Mouse (Mus musculus) forebrain, embryonic 10.5 days (tissue): ENCODE measurements around the gene Diras1. TPM values are rescaled to one million over a fixed set of nuclear protein-coding genes. Genes with fewer than 3 reads are reported as not detected.
"Not testable (repeated sequence)": the region's sequence is repeated elsewhere in the genome, so short reads cannot be mapped to it uniquely, and the experiment has no call there.

Experiments
- DNase-seq: peaks from one replicate; pipeline ENCODE4 v3.0.0-alpha.2; 2017; ENCODE audit warnings: low spot score; ENCODE audit errors: extremely low spot score
- H3K27ac ChIP-seq: fragments of 300-500 bp; sonication (generic); 2 replicates; pipeline ENCODE4 v1.5.1; 2016; ENCODE audit warnings: mild to moderate bottlenecking
- H3K27me3 ChIP-seq: fragments of 300-500 bp; sonication (generic); 2 replicates; pipeline ENCODE4 v1.6.1; 2016; ENCODE audit warnings: mild to moderate bottlenecking; ENCODE audit not compliant: poor library complexity, severe bottlenecking
- H3K36me3 ChIP-seq: fragments of 300-500 bp; sonication (generic); replicated peaks from 2 replicates; pipeline ENCODE4 v1.6.1; 2016; ENCODE audit warnings: mild to moderate bottlenecking, moderate library complexity
- H3K4me1 ChIP-seq: fragments of 300-500 bp; sonication (generic); 2 replicates; pipeline ENCODE4 v1.6.1; 2016
- H3K4me3 ChIP-seq: fragments of 300-500 bp; sonication (generic); 2 replicates; pipeline ENCODE4 v1.5.1; 2016; ENCODE audit warnings: mild to moderate bottlenecking, moderate library complexity
- H3K9me3 ChIP-seq: fragments of 300-500 bp; sonication (generic); 2 replicates; pipeline ENCODE4 v1.6.1; 2016; ENCODE audit warnings: mild to moderate bottlenecking, moderate library complexity
- WGBS: fragments of 180-500 bp; shearing (Covaris S2); methylation state at CpG from one replicate; pipeline ENCODE4 v1.1.7; 2016; 5-methylcytosine and 5-hydroxymethylcytosine counted together
- polyA plus RNA-seq: library from polyadenylated mRNA; unstranded; fragments of >200 nt; fragmentation: Nextera tagmentation; extraction: Ambion mirVana; gene quantifications from 2 replicates; pipeline ENCODE4 v1.2.1, GENCODE M21; 2016

The Diras1 gene
- polyA plus RNA-seq, 1 experiment from 2014 or later = 2.5 TPM

GRCm38 (mm10) chr10:80989854-80990253, 35.6 kb downstream of the Diras1 start:
- H3K36me3 ChIP-seq, H3K9me3 ChIP-seq, H3K27ac ChIP-seq, DNase-seq, H3K4me3 ChIP-seq: not testable (repeated sequence)
- Histone ChIP-seq H3K27me3 (peaks cover 82% of the 10 kb centered on the region), H3K4me1 (peaks cover 27% of the 10 kb centered on the region)
- WGBS = 68% methylated on average over 4 of the region's 4 CpGs

DNA sequence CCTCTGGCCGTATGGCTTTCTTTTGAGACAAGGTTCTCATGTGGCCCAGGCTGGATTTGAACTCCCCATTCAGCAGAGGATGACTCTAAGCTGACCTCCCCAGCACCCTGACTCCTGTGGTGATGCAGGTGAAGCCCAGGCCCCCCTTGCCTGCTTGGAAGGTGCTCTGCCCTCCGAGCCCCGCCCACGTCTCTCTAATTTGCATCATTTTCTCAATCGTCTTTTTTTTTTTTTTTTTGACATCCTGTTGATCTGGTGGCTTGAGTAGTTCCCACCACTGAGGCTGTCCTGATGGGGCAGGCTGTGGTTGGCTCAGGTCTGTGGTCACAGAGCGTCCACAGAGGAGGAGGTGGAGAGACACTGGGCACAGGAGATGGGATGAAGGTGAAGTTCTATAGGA, 36.0 kb downstream of the Diras1 start:
- H3K4me1 ChIP-seq = peaks cover 23% of the 10 kb centered on the region
- H3K27me3 ChIP-seq = peaks cover 82% of the 10 kb centered on the region
- no peak overlapping the region for H3K4me3 ChIP-seq
- 76% methylated on average over 6 of the region's 6 CpGs for WGBS
- no peak for DNase-seq
- no peaks in the 10 kb centered on the region for H3K9me3 ChIP-seq
- H3K27ac ChIP-seq = no peak overlapping the region
- H3K36me3 ChIP-seq = no peaks in the 10 kb centered on the region

GRCm38 (mm10) chr10:80987709-80988441, 37.6 kb downstream of the Diras1 start:
- Histone ChIP-seq H3K9me3 (no peaks in the 10 kb centered on the region), H3K27me3 (peaks cover 78% of the 10 kb centered on the region), H3K27ac (peak overlapping the region; percentile 36), H3K4me1 (peaks cover 18% of the 10 kb centered on the region), H3K36me3 (no peaks in the 10 kb centered on the region), H3K4me3 (peak overlapping the region; percentile 13; the same call in 1 of the 2 replicates)
- WGBS = 10% methylated on average over 10 of the region's 10 CpGs
- DNase-seq = peak; percentile 83

DNA sequence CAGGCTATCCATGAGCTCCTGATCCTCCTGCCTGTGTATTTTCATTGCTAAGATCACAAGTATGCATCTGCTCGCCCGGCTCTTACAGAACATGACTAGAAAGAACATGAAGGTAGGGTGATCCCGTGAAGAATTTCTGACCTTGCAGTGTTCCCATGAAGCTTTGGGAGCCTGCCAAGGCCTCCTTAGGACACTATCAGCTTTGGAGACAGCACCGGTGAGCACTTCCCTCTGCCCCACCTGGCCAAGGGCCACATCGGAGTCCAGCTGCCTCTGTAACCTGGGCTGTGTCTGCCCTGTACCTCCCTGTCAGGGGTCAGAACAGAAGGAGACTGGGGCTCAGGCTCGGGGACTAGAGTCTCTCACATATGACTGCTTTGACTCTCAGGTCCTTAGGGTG, 38.7 kb downstream of the Diras1 start:
- Histone ChIP-seq H3K4me1 (peaks cover 26% of the 10 kb centered on the region), H3K36me3 (no peaks in the 10 kb centered on the region), H3K4me3 (no peak overlapping the region), H3K27ac (no peak overlapping the region), H3K27me3 (peaks cover 68% of the 10 kb centered on the region), H3K9me3 (no peaks in the 10 kb centered on the region)
- no peak for DNase-seq
- WGBS = 78% methylated on average over 6 of the region's 6 CpGs

- no peaks in the 10 kb centered on the region for H3K9me3 ChIP-seq
- DNase-seq = no peak
- peaks cover 26% of the 10 kb centered on the region for H3K4me1 ChIP-seq
- peak overlapping the region; percentile 39 for H3K4me3 ChIP-seq
- 34% methylated on average over 13 of the region's 13 CpGs for WGBS
- 0 out of 2 replicates have a peak overlapping the region, but pooled peaks have one; percentile 7 for H3K27ac ChIP-seq
- H3K36me3 ChIP-seq = no peaks in the 10 kb centered on the region
- H3K27me3 ChIP-seq = peaks cover 65% of the 10 kb centered on the region
Observed at GRCm38 (mm10) chr10:80985970-80986701, 39.3 kb downstream of the Diras1 start.

GRCm38 (mm10) chr10:80985241-80985969, 40.1 kb downstream of the Diras1 start:
- Histone ChIP-seq H3K27me3 (peaks cover 61% of the 10 kb centered on the region), H3K4me1 (peaks cover 26% of the 10 kb centered on the region), H3K9me3 (no peaks in the 10 kb centered on the region), H3K27ac (0 out of 2 replicates have a peak overlapping the region, but pooled peaks have one; percentile 7), H3K36me3 (no peaks in the 10 kb centered on the region), H3K4me3 (peak overlapping the region; percentile 39)
- 10% methylated on average over 37 of the region's 37 CpGs for WGBS
- no peak for DNase-seq

GRCm38 (mm10) chr10:80984223-80984622, 41.2 kb downstream of the Diras1 start:
- Histone ChIP-seq H3K27ac (no peak overlapping the region), H3K27me3 (peaks cover 57% of the 10 kb centered on the region), H3K36me3 (no peaks in the 10 kb centered on the region), H3K4me1 (peaks cover 26% of the 10 kb centered on the region), H3K4me3 (no peak overlapping the region), H3K9me3 (no peaks in the 10 kb centered on the region)
- no peak for DNase-seq
- WGBS = 90% methylated on average over 12 of the region's 12 CpGs

DNA sequence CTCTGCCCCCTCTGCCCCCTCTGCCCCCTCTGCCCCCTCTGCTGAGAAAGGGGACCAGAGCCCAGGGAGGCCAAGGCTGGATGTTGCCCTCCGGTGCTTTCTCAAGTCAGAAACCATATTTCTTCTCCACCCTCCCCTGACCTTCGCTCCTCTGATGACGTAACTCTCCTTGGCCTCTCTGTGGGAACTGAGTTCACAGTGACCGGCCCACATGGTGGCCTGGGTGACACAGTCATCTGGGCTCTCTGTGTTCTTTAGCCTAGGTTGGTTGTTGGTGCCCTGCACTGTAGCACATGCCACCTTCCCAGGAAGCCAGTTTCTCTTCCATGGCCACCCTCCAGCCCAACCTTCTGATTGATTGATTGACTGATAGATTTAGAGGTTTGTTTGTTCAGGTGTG, 43.1 kb downstream of the Diras1 start:
- Histone ChIP-seq H3K27ac (no peak overlapping the region), H3K4me1 (peaks cover 18% of the 10 kb centered on the region), H3K27me3 (peaks cover 40% of the 10 kb centered on the region), H3K9me3 (no peaks in the 10 kb centered on the region), H3K4me3 (no peak overlapping the region), H3K36me3 (no peaks in the 10 kb centered on the region)
- 78% methylated on average over 4 of the region's 4 CpGs for WGBS
- DNase-seq = no peak

DNA sequence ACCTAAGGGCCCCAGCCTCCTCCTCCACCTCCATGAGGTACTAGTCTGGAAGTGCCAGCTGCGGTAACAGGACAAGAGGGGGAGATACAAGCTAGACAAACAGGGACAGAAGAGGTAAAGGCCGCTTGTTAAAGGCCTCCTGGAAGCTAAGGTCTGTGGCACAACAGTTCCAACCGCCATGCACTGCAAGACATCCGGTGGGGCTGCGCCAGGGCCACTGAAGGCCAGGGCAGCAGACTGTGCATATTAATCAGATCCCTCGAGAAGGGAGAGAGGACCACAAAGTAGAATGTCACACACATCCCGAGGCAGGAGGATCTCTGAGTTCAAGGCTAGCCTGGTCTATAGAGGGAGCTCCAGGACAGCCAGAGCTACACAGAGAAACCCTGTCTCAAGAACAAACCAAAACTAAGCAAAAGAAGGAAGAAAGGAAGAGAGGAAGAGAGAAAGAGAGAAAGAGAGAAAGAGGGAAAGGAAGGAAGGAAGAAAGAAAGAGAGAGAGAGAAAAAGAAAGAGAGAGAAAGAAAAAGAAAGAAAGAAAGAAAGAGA, 43.8 kb downstream of the Diras1 start:
- Histone ChIP-seq H3K9me3 (no peaks in the 10 kb centered on the region), H3K27ac (no peak overlapping the region), H3K27me3 (peaks cover 33% of the 10 kb centered on the region), H3K4me1 (peaks cover 18% of the 10 kb centered on the region), H3K4me3 (no peak overlapping the region), H3K36me3 (no peaks in the 10 kb centered on the region)
- WGBS = 58% methylated on average over 7 of the region's 7 CpGs
- DNase-seq = no peak

DNA sequence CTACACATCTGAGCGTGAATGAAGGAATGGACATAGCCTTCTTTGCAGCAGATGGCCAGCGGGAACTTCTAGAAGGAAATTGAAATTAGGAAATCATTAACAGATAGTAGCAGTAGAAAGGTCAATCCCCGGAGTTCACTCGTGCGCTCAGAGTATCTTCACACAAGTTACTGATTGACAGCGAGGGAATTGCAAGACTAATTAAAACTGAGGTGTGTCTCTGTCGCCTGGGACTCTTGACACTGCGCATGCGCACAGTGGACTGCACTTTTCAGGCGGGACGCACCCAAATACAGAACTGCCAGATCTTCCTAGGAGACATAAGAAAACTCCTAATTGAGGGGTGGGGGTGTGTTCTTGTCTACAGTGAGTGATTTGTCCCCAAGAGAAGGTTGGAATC, 50.0 kb downstream of the Diras1 start:
- 92% methylated on average over 11 of the region's 11 CpGs for WGBS
- no peaks in the 10 kb centered on the region; the same call in 1 of the 2 replicates for H3K9me3 ChIP-seq
- DNase-seq = no peak
- peaks cover 14% of the 10 kb centered on the region for H3K4me1 ChIP-seq
- H3K27ac ChIP-seq = no peak overlapping the region
- H3K27me3 ChIP-seq = no peaks in the 10 kb centered on the region; the same call in 1 of the 2 replicates
- H3K4me3 ChIP-seq = no peak overlapping the region
- no peaks in the 10 kb centered on the region for H3K36me3 ChIP-seq

- Histone ChIP-seq H3K9me3 (no peaks in the 10 kb centered on the region; the same call in 1 of the 2 replicates), H3K27me3 (no peaks in the 10 kb centered on the region; the same call in 1 of the 2 replicates), H3K36me3 (no peaks in the 10 kb centered on the region), H3K27ac (no peak overlapping the region), H3K4me1 (peaks cover 14% of the 10 kb centered on the region), H3K4me3 (no peak overlapping the region)
- no peak for DNase-seq
- 84% methylated on average over 1 of the region's 1 CpGs for WGBS
Observed at GRCm38 (mm10) chr10:80973722-80974121, 51.7 kb downstream of the Diras1 start.
